Mouse (Mus musculus): Measurements from ENCODE around the gene Glce.

- TF ChIP-seq CTCF (IDR thresholded peaks at IDR 0.05; ENCODE audit: low read depth) = no peak
- no peak for TF ChIP-seq EP300 (IDR thresholded peaks at IDR 0.05; ENCODE audit: low read depth)
Observed at GRCm38 (mm10) chr9:62018229-62019093, 104.0 kb downstream of the Glce start.

All from liver, postnatal 0 days (tissue).